8 mouse cellular contexts compared by ENCODE assay signal in the genomic region with DNA sequence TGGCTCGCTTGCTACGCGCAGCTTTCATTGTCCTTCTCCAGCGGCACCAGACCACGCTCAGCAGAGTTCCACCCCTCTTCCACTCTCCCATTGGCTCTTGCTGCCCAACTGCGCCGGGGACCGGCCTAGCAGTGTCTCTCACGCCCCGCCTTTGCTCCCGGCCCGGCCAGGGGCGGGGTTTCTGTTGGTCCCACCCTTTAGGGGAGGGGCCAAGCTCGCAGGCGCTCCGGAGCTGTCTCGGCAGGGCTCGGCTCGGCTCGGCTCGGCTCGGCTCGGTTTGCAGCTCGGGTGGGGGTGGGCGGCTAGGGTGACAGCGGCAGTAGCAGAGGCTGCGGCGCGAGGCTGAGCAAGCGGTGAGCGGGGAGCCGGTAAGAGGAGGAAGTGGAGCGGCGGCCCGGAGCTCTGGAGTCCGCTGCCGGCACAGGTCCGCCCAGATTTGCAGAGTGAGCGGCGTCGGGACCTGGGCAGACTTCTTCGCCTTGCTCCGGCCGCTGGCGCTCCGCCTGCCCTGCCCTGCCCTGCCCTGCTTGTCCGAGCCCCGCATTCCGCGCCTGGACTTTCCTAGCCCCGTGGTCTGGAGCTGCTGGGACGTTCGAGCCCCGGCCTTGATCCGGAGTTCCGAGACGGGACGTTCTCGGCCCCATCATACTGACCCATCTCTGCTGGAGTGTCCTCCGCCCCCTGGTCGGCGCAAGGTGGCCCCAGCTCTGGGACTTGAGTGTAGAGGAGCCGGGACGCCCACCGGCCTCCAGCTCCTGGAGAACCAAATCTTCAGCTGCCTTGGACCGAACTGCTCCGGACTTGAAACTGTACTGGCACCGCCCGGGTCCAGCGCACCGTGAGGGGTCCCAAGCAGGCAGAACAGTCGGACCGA. TPM values are rescaled to one million over a fixed set of nuclear protein-coding genes. Genes with fewer than 3 reads are reported as not detected.
DNase-seq lines count a peak whose midpoint lies in the region; ATAC-seq and TF ChIP-seq lines count a peak whose summit lies in the region.

A gene (plus strand): TSS at position 201 of the 874 bp plus-strand sequence.

- DNase-seq in MN1 (ENCODE audit: low spot score) = peak; percentile 98
- peak; percentile 99 for DNase-seq in cerebellum, adult 9-10 months
- DNase-seq in hindbrain, embryonic 10.5 days (ENCODE audit: low spot score) = peak; percentile 100
- peak; percentile 98 for DNase-seq in layer of hippocampus, adult 9-11 months
- peak; percentile 98 for DNase-seq in lung, postnatal 0 days (ENCODE audit: low spot score)
- peak; percentile 100 for DNase-seq in ovary, postnatal 14 days (ENCODE audit: low spot score)
- DNase-seq in thymus, postnatal 14 days = peak; percentile 99

- TF ChIP-seq EP300 in lung, postnatal 0 days (IDR thresholded peaks at IDR 0.05) = no peak

- peak within 1 kb of the TSS; percentile 90 for H3K4me2 ChIP-seq in lung, postnatal 0 days (replicated peaks; ENCODE audit: low read depth, low read length)

- H3K36me3 ChIP-seq in hindbrain, embryonic 10.5 days = no peaks in the 10 kb centered on the region
- H3K36me3 ChIP-seq in lung, postnatal 0 days (ENCODE audit: insufficient read depth, low read length) = no peaks in the 10 kb centered on the region

- peak; percentile 82 for ATAC-seq in frontal cortex, adult (ENCODE audit: low TSS enrichment)
- peak; percentile 96 for ATAC-seq in lung, postnatal 0 days

- under 1% methylated on average over 73 of the region's 73 CpGs for WGBS in hindbrain, embryonic 10.5 days
- WGBS in lung, postnatal 0 days = under 1% methylated on average over 70 of the region's 73 CpGs

- peak within 1 kb of the TSS; percentile 53 for H3K9ac ChIP-seq in lung, postnatal 0 days (replicated peaks; ENCODE audit: low read depth)

- peaks cover 80% of the 10 kb centered on the region for H3K4me1 ChIP-seq in hindbrain, embryonic 10.5 days (replicated peaks)
- H3K4me1 ChIP-seq in lung, postnatal 0 days (ENCODE audit: insufficient read depth, low read depth, low read length) = peaks cover 32% of the 10 kb centered on the region

- peak within 1 kb of the TSS; percentile 68 for H3K4me3 ChIP-seq in hindbrain, embryonic 10.5 days
- H3K4me3 ChIP-seq in lung, postnatal 0 days (ENCODE audit: low read depth, low read length) = peak within 1 kb of the TSS; percentile 66

- 0 out of 2 replicates have a peak, but pooled peaks cover 3% of the 10 kb centered on the region for H3K9me3 ChIP-seq in hindbrain, embryonic 10.5 days
- H3K9me3 ChIP-seq in lung, postnatal 0 days (ENCODE audit: low read length) = no peaks in the 10 kb centered on the region

- TF ChIP-seq CTCF in lung, postnatal 0 days (IDR thresholded peaks at IDR 0.05) = no peak

- H3K27me3 ChIP-seq in hindbrain, embryonic 10.5 days (ENCODE audit: insufficient read depth, poor library complexity, severe bottlenecking) = peaks cover 11% of the 10 kb centered on the region
- H3K27me3 ChIP-seq in lung, postnatal 0 days (replicated peaks; ENCODE audit: insufficient read depth, low read length) = no peaks in the 10 kb centered on the region

- H3K27ac ChIP-seq in hindbrain, embryonic 10.5 days = peak within 1 kb of the TSS; percentile 99
- H3K27ac ChIP-seq in lung, postnatal 0 days (ENCODE audit: low read length) = peak within 1 kb of the TSS; percentile 88

RNA-seq across cellular contexts. Expression of the gene that starts here (rescaled TPM):
- polyA plus RNA-seq in hindbrain, embryonic 10.5 days (2016; fragmentation: Nextera tagmentation; extraction: Ambion mirVana) = 33.8 and 43.8 TPM in 2 replicates
- 18.7 and 18.8 TPM in 2 replicates for polyA plus RNA-seq in lung, postnatal 0 days (2015; fragmentation: Nextera tagmentation; extraction: Ambion mirVana)

Comparison
In these comparisons a context has a peak if more than half of its experiments do, and no peak if none do; other contexts are left out.
1. Peak in every context shown above with its lines: DNase-seq, ATAC-seq, H3K4me3 ChIP-seq and H3K27ac ChIP-seq.